In genomic region chr6:53117855-53118254, GRCm38 (mm10) we compare ENCODE assay signal across 22 mouse cellular contexts. TPM values are rescaled to one million over a fixed set of nuclear protein-coding genes. Genes with fewer than 3 reads are reported as not detected.
DNase-seq lines count a peak whose midpoint lies in the region; ATAC-seq and TF ChIP-seq lines count a peak whose summit lies in the region.
"Had no signal": no experiment of that assay in that cellular context is flagged by ENCODE, and none has a peak within 500 bp of the region (broad histone marks: within the 10 kb centered on the region; RNA-seq: fewer than 3 reads in every experiment).

No protein-coding gene starts in this region.

- peak; percentile 57 for ATAC-seq in liver, postnatal 0 days
- no peak for ATAC-seq in liver, embryonic 12.5 days
- ATAC-seq: forebrain, embryonic 14.5 days; hindbrain, embryonic 16.5 days; inflammation-experienced regulatory T-cells, adult 6 months; intestine, postnatal 0 days had no signal

- no peak overlapping the region for H3K27ac ChIP-seq in liver, postnatal 0 days (ENCODE audit: low read depth)
- no peak overlapping the region for H3K27ac ChIP-seq in liver, embryonic 12.5 days
- H3K27ac ChIP-seq: embryonic facial prominence, embryonic 15.5 days; forebrain, embryonic 10.5 days; gastrocnemius, adult 2 months had no signal

- 50% methylated on average over 1 of the region's 1 CpGs for WGBS in liver, postnatal 0 days (ENCODE audit: insufficient replicate concordance)
- 23% methylated on average over 1 of the region's 1 CpGs for WGBS in liver, embryonic 12.5 days (ENCODE audit: insufficient replicate concordance)

- no peaks in the 10 kb centered on the region for H3K27me3 ChIP-seq in liver, postnatal 0 days (ENCODE audit: insufficient read depth, low read length)
- H3K27me3 ChIP-seq in liver, embryonic 12.5 days (replicated peaks) = no peaks in the 10 kb centered on the region
- H3K27me3 ChIP-seq: embryonic facial prominence, embryonic 15.5 days had no signal

- DNase-seq in heart, adult 11 months = peak; percentile 53
- DNase-seq in heart, postnatal 4 days = no peak
- DNase-seq in liver, postnatal 0 days = no peak
- DNase-seq in adrenal gland, postnatal 25 days = peak; percentile 1
- no peak for DNase-seq in cerebellum, adult 9-10 months
- DNase-seq: cerebellum, adult 2 months; cerebellum, postnatal 14 days; embryo, embryonic 11 days; gastrocnemius, adult 2 months; gastrocnemius, postnatal 25 days; heart, postnatal 10 days had no signal

- H3K36me3 ChIP-seq in liver, postnatal 0 days (replicated peaks; ENCODE audit: insufficient read depth, low read length) = no peaks in the 10 kb centered on the region
- H3K36me3 ChIP-seq in liver, embryonic 12.5 days = no peaks in the 10 kb centered on the region
- H3K36me3 ChIP-seq: embryonic facial prominence, embryonic 15.5 days; forebrain, embryonic 10.5 days; G1E had no signal

- H3K4me3 ChIP-seq in liver, postnatal 0 days (ENCODE audit: low read depth, low read length) = no peak overlapping the region
- H3K4me3 ChIP-seq in liver, embryonic 12.5 days = no peak overlapping the region
- H3K4me3 ChIP-seq: embryonic facial prominence, embryonic 15.5 days; erythroblast, embryonic 14.5 days; forebrain, embryonic 10.5 days; gastrocnemius, adult 2 months had no signal

- TF ChIP-seq EP300 in liver, postnatal 0 days (IDR thresholded peaks at IDR 0.05; ENCODE audit: low read depth) = 0 out of 2 replicates have a peak, but pooled peaks have one; percentile 4

- no peak overlapping the region for H3K9ac ChIP-seq in liver, postnatal 0 days (replicated peaks)
- H3K9ac ChIP-seq in liver, embryonic 12.5 days = no peak overlapping the region
- H3K9ac ChIP-seq: embryonic facial prominence, embryonic 15.5 days had no signal

- H3K4me2 ChIP-seq in liver, postnatal 0 days (ENCODE audit: low read depth, low read length) = no peak overlapping the region
- no peak overlapping the region for H3K4me2 ChIP-seq in liver, embryonic 12.5 days
- H3K4me2 ChIP-seq: embryonic facial prominence, embryonic 15.5 days had no signal

- H3K9me3 ChIP-seq in liver, postnatal 0 days (ENCODE audit: low read length) = no peaks in the 10 kb centered on the region
- no peaks in the 10 kb centered on the region for H3K9me3 ChIP-seq in liver, embryonic 12.5 days (replicated peaks)
- H3K9me3 ChIP-seq: embryonic facial prominence, embryonic 15.5 days; forebrain, embryonic 10.5 days had no signal

- TF ChIP-seq CTCF in liver, postnatal 0 days (IDR thresholded peaks at IDR 0.05; ENCODE audit: low read depth) = no peak

- peaks cover 7% of the 10 kb centered on the region for H3K4me1 ChIP-seq in liver, postnatal 0 days (ENCODE audit: insufficient read depth)
- H3K4me1 ChIP-seq in liver, embryonic 12.5 days = peaks cover 14% of the 10 kb centered on the region
- H3K4me1 ChIP-seq: embryonic facial prominence, embryonic 15.5 days had no signal

RNA-seq across cellular contexts. Expression of gene Jazf1, which starts 49.4 kb away (rescaled TPM):
- total RNA-seq in heart, postnatal 4 days (2021) = 10 to 100 TPM; 14.6 to 16.1 TPM
- 2.5 and 3.3 TPM in 2 replicates for polyA plus RNA-seq in liver, postnatal 0 days (2015; fragmentation: Nextera tagmentation; extraction: Ambion mirVana)
- polyA plus RNA-seq in liver, embryonic 12.5 days (2016; fragmentation: Nextera tagmentation; extraction: Ambion mirVana) = 1.3 and 1.4 TPM in 2 replicates
- 4.0 and 5.1 TPM in 2 replicates for total RNA-seq in adrenal gland, postnatal 25 days (2021)
- total RNA-seq: common myeloid progenitor, adult 5-6 weeks; G1E; granulocyte monocyte progenitor cell, adult 5-6 weeks had no signal
- polyA plus RNA-seq: erythroblast, embryonic 14.5 days; G1E had no signal

Comparison
In these comparisons a context has a peak if more than half of its experiments do, and no peak if none do; other contexts are left out.
1. DNase-seq: peak in heart, adult 11 months (single experiment) and adrenal gland, postnatal 25 days (single experiment); none in heart, postnatal 4 days (single experiment), liver, postnatal 0 days (single experiment) and cerebellum, adult 9-10 months (single experiment).